Mouse (Mus musculus): ENCODE data around the gene Secisbp2. TPM values are rescaled to one million over a fixed set of nuclear protein-coding genes. Genes with fewer than 3 reads are reported as not detected.
A peak's percentile ranks its signal among the peaks of the same experiment; 100 is the strongest.

Gene Secisbp2
- polyA plus RNA-seq, 1 experiment: 8.7 TPM

DNA sequence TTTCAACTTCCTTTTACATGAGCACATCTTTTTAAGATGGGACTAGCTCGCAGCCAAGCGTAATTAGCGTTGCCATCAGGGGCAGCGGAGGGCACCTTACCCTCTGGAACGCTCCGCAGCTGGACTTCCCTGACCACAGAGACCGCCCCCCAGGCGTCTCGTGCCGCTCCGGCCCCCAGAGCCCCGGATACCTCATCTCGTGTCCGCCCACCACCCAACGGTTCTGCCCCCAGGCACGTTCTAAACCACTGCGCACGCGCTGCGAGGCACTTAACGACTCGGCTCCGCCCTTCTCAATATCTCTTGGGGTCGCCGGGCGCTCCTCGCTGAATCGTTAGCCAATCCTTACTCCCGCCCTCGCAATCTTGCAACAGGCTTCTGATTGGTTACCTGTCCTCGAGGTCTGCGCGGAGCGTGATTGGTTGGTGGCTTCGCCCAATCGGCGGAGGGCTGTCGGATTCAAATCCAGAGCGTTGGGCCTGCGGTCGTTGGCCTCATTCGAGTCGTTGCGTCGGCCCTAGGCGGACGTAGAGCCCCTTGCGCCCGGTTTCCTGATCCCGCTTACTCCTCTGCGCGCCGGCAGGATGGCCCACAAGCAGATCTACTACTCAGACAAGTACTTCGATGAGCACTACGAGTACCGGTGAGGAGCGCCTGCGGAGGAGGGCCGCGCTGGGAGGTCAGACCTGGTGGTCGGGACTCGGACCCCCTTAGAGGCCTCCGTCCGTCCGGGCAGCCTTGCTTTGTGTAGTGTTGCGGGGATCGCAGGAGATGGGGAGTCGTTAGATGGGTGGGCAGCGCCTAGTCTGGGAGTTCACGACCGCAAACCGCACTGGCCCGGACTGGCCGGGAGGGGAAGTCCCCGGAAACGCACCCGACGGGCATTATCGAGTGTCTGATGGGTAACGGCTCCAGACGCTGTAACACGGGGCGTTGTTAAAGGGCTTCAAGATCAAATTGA lies 6.4 kb upstream of the Secisbp2 start, which contains the start of gene Cks2:
Cks2 (plus strand) TSS at position 404 of the 961 bp plus-strand sequence.
- Histone ChIP-seq H3K27me3 (ENCODE audit: control insufficient read depth, insufficient read depth, insufficient read length) (no peaks in the 10 kb centered on the region), H3ac (ENCODE audit: control insufficient read depth, insufficient read length) (peak within 1 kb of the TSS; percentile 28), H3K36me3 (ENCODE audit: control insufficient read depth, insufficient read depth) (no peaks in the 10 kb centered on the region), H3K79me2 (ENCODE audit: control insufficient read depth, insufficient read depth) (peaks cover 50% of the 10 kb centered on the region), H3K4me3 (peak within 1 kb of the TSS; percentile 98), H3K4me2 (ENCODE audit: low read depth) (peak within 1 kb of the TSS; percentile 89)
- TF ChIP-seq MAX (IDR thresholded peaks at IDR 0.05; ENCODE audit: low read depth) (no peak), USF1 (IDR thresholded peaks at IDR 0.05; ENCODE audit: low read depth) (no peak), POLR2AphosphoS2 (IDR thresholded peaks at IDR 0.05; ENCODE audit: insufficient read length, low read depth) (peak; percentile 72), TCF3 (IDR thresholded peaks at IDR 0.05; ENCODE audit: insufficient read length, low read depth) (no peak), POLR2A (IDR thresholded peaks at IDR 0.05; ENCODE audit: insufficient read length, low read depth) (peak; percentile 72), REST (IDR thresholded peaks at IDR 0.05; ENCODE audit: insufficient read depth, insufficient read length) (peak; percentile 27), MYOD1 (IDR thresholded peaks at IDR 0.05; ENCODE audit: control insufficient read depth in 1 of 3, insufficient read length in 2 of 3, low read depth in 2 of 3) (peak in 2 of 3 experiments; percentile 11 to 49), CEBPB (IDR thresholded peaks at IDR 0.05; ENCODE audit: insufficient read depth, poor library complexity, severe bottlenecking) (no peak), TCF12 (IDR thresholded peaks at IDR 0.05; ENCODE audit: insufficient read depth, poor library complexity, severe bottlenecking) (no peak), MYOG (IDR thresholded peaks at IDR 0.05; ENCODE audit: control insufficient read depth in 1 of 3, insufficient read depth in 1 of 3, insufficient read length in 2 of 3, low read depth in 2 of 3) (peak in 2 of 3 experiments; percentile 11 to 12), E2F4 (IDR thresholded peaks at IDR 0.05; ENCODE audit: insufficient read depth) (peak; percentile 87), SRF (IDR thresholded peaks at IDR 0.05; ENCODE audit: control insufficient read depth, insufficient read length, low read depth) (no peak)

DNA sequence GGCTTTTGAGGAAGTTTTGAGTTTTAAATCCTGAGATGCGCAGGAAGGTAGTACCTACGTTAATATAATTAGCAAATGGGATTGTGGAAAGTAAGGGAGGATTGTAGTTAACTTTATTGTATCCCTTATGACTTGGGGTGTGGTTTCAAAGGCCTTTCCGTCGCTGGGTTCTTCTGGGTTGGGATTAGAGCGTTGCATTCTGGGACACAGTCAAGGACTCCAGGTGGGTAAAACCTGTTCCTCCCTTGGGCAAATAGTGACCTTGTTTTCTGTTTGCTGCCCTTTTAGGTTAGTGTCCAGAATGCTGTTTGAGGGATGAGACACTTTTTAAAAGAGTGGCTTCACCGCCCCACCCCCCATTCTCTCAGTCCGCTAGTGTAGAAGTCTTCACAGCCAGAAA lies 5.6 kb upstream of the Secisbp2 start:
- Histone ChIP-seq H3K27me3 (ENCODE audit: control insufficient read depth, insufficient read depth, insufficient read length) (no peaks in the 10 kb centered on the region), H3ac (ENCODE audit: control insufficient read depth, insufficient read length) (peak overlapping the region; percentile 28), H3K4me2 (ENCODE audit: low read depth) (peak overlapping the region; percentile 75), H3K36me3 (ENCODE audit: control insufficient read depth, insufficient read depth) (no peaks in the 10 kb centered on the region), H3K4me3 (peak overlapping the region; percentile 98), H3K79me2 (ENCODE audit: control insufficient read depth, insufficient read depth) (peaks cover 54% of the 10 kb centered on the region)
- TF ChIP-seq TCF12 (IDR thresholded peaks at IDR 0.05; ENCODE audit: insufficient read depth, poor library complexity, severe bottlenecking): no peak

DNA sequence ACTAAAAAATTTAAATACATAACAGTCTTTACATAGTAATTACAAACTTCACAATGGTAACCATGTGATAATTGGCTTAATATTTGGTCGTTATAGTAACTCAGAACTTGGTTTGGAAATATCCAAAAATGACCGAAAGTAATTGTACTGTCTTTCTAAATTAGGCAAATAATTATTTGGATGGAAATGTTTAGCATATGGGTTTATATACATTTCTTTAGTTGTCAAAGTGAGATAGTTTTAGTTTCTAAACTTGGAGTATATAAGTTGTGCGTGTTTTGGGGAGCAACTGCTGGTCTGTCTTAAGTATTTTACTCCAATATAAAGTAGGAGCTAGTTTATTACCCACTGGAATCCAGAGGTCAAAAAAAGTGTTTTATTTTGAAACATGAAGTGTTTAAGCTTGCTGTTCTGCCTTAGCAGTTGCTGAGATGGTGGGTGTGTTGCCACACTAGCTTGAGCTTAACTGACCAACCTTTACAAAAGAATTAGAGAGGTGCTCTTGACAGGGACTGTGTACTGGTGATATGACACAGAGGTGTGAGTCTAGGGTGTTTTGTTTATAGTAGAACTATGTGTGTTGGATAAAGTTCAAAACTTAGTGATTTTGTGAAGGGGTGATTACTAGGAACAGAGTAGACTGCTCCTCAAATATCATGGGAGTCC lies 5.0 kb upstream of the Secisbp2 start:
- Histone ChIP-seq H3K79me2 (ENCODE audit: control insufficient read depth, insufficient read depth) (peaks cover 57% of the 10 kb centered on the region), H3K27me3 (ENCODE audit: control insufficient read depth, insufficient read depth, insufficient read length) (no peaks in the 10 kb centered on the region), H3K4me2 (ENCODE audit: low read depth) (peak overlapping the region; percentile 75), H3ac (ENCODE audit: control insufficient read depth, insufficient read length) (no peak overlapping the region), H3K4me3 (peak overlapping the region; percentile 98), H3K36me3 (ENCODE audit: control insufficient read depth, insufficient read depth) (no peaks in the 10 kb centered on the region)
- TF ChIP-seq MYOD1 (IDR thresholded peaks at IDR 0.05; ENCODE audit: control insufficient read depth in 1 of 3, insufficient read length in 2 of 3, low read depth in 2 of 3) (no peak), TCF3 (IDR thresholded peaks at IDR 0.05; ENCODE audit: insufficient read length, low read depth) (no peak), E2F4 (IDR thresholded peaks at IDR 0.05; ENCODE audit: insufficient read depth) (no peak), POLR2AphosphoS2 (IDR thresholded peaks at IDR 0.05; ENCODE audit: insufficient read length, low read depth) (no peak), MAX (IDR thresholded peaks at IDR 0.05; ENCODE audit: low read depth) (no peak), TCF12 (IDR thresholded peaks at IDR 0.05; ENCODE audit: insufficient read depth, poor library complexity, severe bottlenecking) (no peak), MYOG (IDR thresholded peaks at IDR 0.05; ENCODE audit: control insufficient read depth in 1 of 3, insufficient read depth in 1 of 3, insufficient read length in 2 of 3, low read depth in 2 of 3) (no peak), USF1 (IDR thresholded peaks at IDR 0.05; ENCODE audit: low read depth) (no peak), POLR2A (IDR thresholded peaks at IDR 0.05; ENCODE audit: insufficient read length, low read depth) (no peak), SRF (IDR thresholded peaks at IDR 0.05; ENCODE audit: control insufficient read depth, insufficient read length, low read depth) (no peak), REST (IDR thresholded peaks at IDR 0.05; ENCODE audit: insufficient read depth, insufficient read length) (no peak), CEBPB (IDR thresholded peaks at IDR 0.05; ENCODE audit: insufficient read depth, poor library complexity, severe bottlenecking) (no peak)

DNA sequence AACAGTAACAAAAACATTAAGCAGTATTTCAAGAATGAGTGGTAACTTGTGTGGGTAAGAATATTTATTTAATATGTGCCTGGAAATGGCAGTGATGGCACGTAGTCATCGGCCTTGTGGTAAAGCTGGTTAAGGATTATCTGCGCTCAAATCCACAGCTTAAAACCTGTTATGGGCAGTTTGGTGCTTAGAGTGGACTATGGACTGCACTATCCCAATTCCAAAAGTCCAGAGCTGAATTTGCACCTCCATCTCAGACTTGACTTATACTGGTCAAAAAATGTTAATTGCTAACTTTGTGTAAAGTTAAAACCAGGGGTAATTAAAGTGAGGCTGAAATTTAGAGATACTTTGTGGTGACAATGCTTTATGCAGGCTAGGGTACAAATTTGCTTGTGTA lies 3.7 kb upstream of the Secisbp2 start:
- Histone ChIP-seq H3ac (ENCODE audit: control insufficient read depth, insufficient read length) (no peak overlapping the region), H3K27me3 (ENCODE audit: control insufficient read depth, insufficient read depth, insufficient read length) (no peaks in the 10 kb centered on the region), H3K79me2 (ENCODE audit: control insufficient read depth, insufficient read depth) (peaks cover 67% of the 10 kb centered on the region), H3K36me3 (ENCODE audit: control insufficient read depth, insufficient read depth) (peaks cover under 1% of the 10 kb centered on the region), H3K4me2 (ENCODE audit: low read depth) (peak overlapping the region; percentile 75), H3K4me3 (peak overlapping the region; percentile 98)
- TF ChIP-seq TCF3 (IDR thresholded peaks at IDR 0.05; ENCODE audit: insufficient read length, low read depth): no peak
- no peak for TF ChIP-seq MYOG (IDR thresholded peaks at IDR 0.05; ENCODE audit: control insufficient read depth in 1 of 3, insufficient read depth in 1 of 3, insufficient read length in 2 of 3, low read depth in 2 of 3)
- no peak for TF ChIP-seq TCF12 (IDR thresholded peaks at IDR 0.05; ENCODE audit: insufficient read depth, poor library complexity, severe bottlenecking)
- TF ChIP-seq USF1 (IDR thresholded peaks at IDR 0.05; ENCODE audit: low read depth): no peak
- no peak for TF ChIP-seq POLR2AphosphoS2 (IDR thresholded peaks at IDR 0.05; ENCODE audit: insufficient read length, low read depth)
